Mouse (Mus musculus) brain, embryonic 18.5 days (tissue): Measurements from ENCODE around the gene Slc8a3.
"Not testable (repeated sequence)": the region's sequence is repeated elsewhere in the genome, so short reads cannot be mapped to it uniquely, and the experiment has no call there.

Experiments used
- DNase-seq: peaks from one replicate; pipeline ENCODE4 v3.0.0-alpha.2; 2012; ENCODE audit warnings: low read depth, low spot score

Slc8a3 gene

GRCm38 (mm10) chr12:81332875-81333421 lies at the start of gene Slc8a3:
Gene Slc8a3, minus strand, starts transcription at chr12:81333180.
- peak; percentile 60 for DNase-seq

GRCm38 (mm10) chr12:81379364-81379763 lies 46.4 kb upstream of the Slc8a3 start, which contains the start of gene Gm4787:
Gene Gm4787, minus strand, starts transcription at chr12:81379464.
- DNase-seq: not testable (repeated sequence)

- no peak for DNase-seq
Observed at GRCm38 (mm10) chr12:81333841-81334240, 861 bp upstream of the Slc8a3 start.

GRCm38 (mm10) chr12:81331937-81332874 lies 774 bp downstream of the Slc8a3 start:
- peak; percentile 68 for DNase-seq

- DNase-seq: no peak
Observed at GRCm38 (mm10) chr12:81331046-81331638, 1.8 kb downstream of the Slc8a3 start.

- no peak for DNase-seq
Observed at GRCm38 (mm10) chr12:81324991-81325390, 8.0 kb downstream of the Slc8a3 start.

GRCm38 (mm10) chr12:81324116-81324515 lies 8.9 kb downstream of the Slc8a3 start:
- no peak for DNase-seq

GRCm38 (mm10) chr12:81321021-81321420 lies 12.0 kb downstream of the Slc8a3 start:
- no peak for DNase-seq

GRCm38 (mm10) chr12:81317811-81318210 lies 15.2 kb downstream of the Slc8a3 start:
- no peak for DNase-seq

GRCm38 (mm10) chr12:81315953-81316352 lies 17.0 kb downstream of the Slc8a3 start:
- DNase-seq: no peak

GRCm38 (mm10) chr12:81303626-81304025 lies 29.4 kb downstream of the Slc8a3 start:
- DNase-seq: no peak

- no peak for DNase-seq
Observed at GRCm38 (mm10) chr12:81294613-81295012, 38.4 kb downstream of the Slc8a3 start.

- peak; percentile 70 for DNase-seq
Observed at GRCm38 (mm10) chr12:81278031-81278430, 54.9 kb downstream of the Slc8a3 start.

GRCm38 (mm10) chr12:81274616-81275015 lies 58.4 kb downstream of the Slc8a3 start:
- no peak for DNase-seq

GRCm38 (mm10) chr12:81273333-81273732 lies 59.6 kb downstream of the Slc8a3 start:
- peak; percentile 43 for DNase-seq

GRCm38 (mm10) chr12:81269246-81269645 lies 63.7 kb downstream of the Slc8a3 start:
- no peak for DNase-seq

- no peak for DNase-seq
Observed at GRCm38 (mm10) chr12:81262821-81263220, 70.2 kb downstream of the Slc8a3 start.

- no peak for DNase-seq
Observed at GRCm38 (mm10) chr12:81258215-81258614, 74.8 kb downstream of the Slc8a3 start.

- no peak for DNase-seq
Observed at GRCm38 (mm10) chr12:81245411-81245810, 87.6 kb downstream of the Slc8a3 start.

GRCm38 (mm10) chr12:81244954-81245353 lies 88.0 kb downstream of the Slc8a3 start:
- DNase-seq: no peak

- DNase-seq: no peak
Observed at GRCm38 (mm10) chr12:81244492-81244891, 88.5 kb downstream of the Slc8a3 start.

GRCm38 (mm10) chr12:81241676-81242075 lies 91.3 kb downstream of the Slc8a3 start:
- no peak for DNase-seq
